Mouse (Mus musculus): ENCODE measurements around the gene Tspan13.

- TF ChIP-seq POLR2A (IDR thresholded peaks at IDR 0.05; ENCODE audit: borderline replicate concordance, insufficient read depth, low read length) (no peak), CTCF (IDR thresholded peaks at IDR 0.05; ENCODE audit: borderline replicate concordance, insufficient read depth, low read depth, low read length) (no peak)
Observed at GRCm38 (mm10) chr12:36029687-36030086, 12.6 kb downstream of the Tspan13 start.

Measured in cerebellum, adult 2 months (tissue).